10 mouse cellular contexts compared by ENCODE assay signal in the genomic region with DNA sequence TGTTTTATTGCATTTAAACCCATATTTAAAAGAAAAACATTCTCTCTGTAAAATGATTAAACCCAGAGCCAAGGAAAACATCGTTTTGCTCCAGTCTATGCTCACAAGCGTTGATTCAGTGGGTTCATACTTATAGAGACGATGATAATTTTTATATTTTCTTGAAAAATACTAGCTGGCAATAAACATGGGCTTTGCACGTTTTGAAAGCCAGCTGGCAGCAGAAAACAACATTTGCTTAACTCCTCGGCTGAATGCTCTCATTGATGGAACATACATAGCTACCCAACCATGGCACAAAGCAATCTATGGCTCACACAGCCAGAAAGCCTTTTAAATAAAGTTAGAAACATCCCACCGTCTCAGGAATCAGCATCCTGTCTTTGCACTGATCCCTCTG.
DNase-seq lines count a peak whose midpoint lies in the region; ATAC-seq lines count a peak whose summit lies in the region.
"Had no signal": no experiment of that assay in that cellular context is flagged by ENCODE, and none has a peak within 500 bp of the region (broad histone marks: within the 10 kb centered on the region; RNA-seq: fewer than 3 reads in every experiment).

No protein-coding gene starts in this region.

- H3K9ac ChIP-seq in forebrain, embryonic 15.5 days (replicated peaks): 0 out of 2 replicates have a peak overlapping the region, but pooled peaks have one; percentile 4
- H3K9ac ChIP-seq in forebrain, embryonic 12.5 days: no peak overlapping the region
- H3K9ac ChIP-seq in liver, embryonic 13.5 days: no peak overlapping the region
- no peak overlapping the region for H3K9ac ChIP-seq in hindbrain, embryonic 16.5 days (ENCODE audit: low read depth, low read length)
- no peak overlapping the region for H3K9ac ChIP-seq in neural tube, embryonic 14.5 days (replicated peaks; ENCODE audit: low read depth, low read length)
- H3K9ac ChIP-seq: intestine, embryonic 15.5 days had no signal

- H3K4me1 ChIP-seq in forebrain, embryonic 15.5 days: peaks cover 10% of the 10 kb centered on the region; the same call in 1 of the 2 replicates
- H3K4me1 ChIP-seq in forebrain, embryonic 12.5 days: no peaks in the 10 kb centered on the region
- no peaks in the 10 kb centered on the region for H3K4me1 ChIP-seq in liver, embryonic 13.5 days (replicated peaks)
- no peaks in the 10 kb centered on the region for H3K4me1 ChIP-seq in hindbrain, embryonic 16.5 days (ENCODE audit: control insufficient read depth, insufficient read depth, low read depth, low read length)
- no peaks in the 10 kb centered on the region for H3K4me1 ChIP-seq in neural tube, embryonic 14.5 days (ENCODE audit: control insufficient read depth, insufficient read depth, low read length)
- H3K4me1 ChIP-seq: intestine, embryonic 15.5 days had no signal

- H3K4me3 ChIP-seq in forebrain, embryonic 15.5 days: no peak overlapping the region
- H3K4me3 ChIP-seq in forebrain, embryonic 12.5 days (replicated peaks): no peak overlapping the region
- no peak overlapping the region for H3K4me3 ChIP-seq in liver, embryonic 13.5 days (replicated peaks)
- H3K4me3 ChIP-seq in hindbrain, embryonic 16.5 days (ENCODE audit: low read length): no peak overlapping the region
- no peak overlapping the region for H3K4me3 ChIP-seq in neural tube, embryonic 14.5 days (ENCODE audit: low read depth, low read length)
- H3K4me3 ChIP-seq: intestine, embryonic 15.5 days; myocyte had no signal

- 42% methylated on average over 6 of the region's 6 CpGs for WGBS in forebrain, embryonic 15.5 days
- 62% methylated on average over 6 of the region's 6 CpGs for whole genome bisulfite sequencing in forebrain, embryonic 12.5 days
- WGBS in liver, embryonic 13.5 days (ENCODE audit: insufficient replicate concordance): 43% methylated on average over 6 of the region's 6 CpGs
- WGBS in hindbrain, embryonic 16.5 days: 48% methylated on average over 6 of the region's 6 CpGs
- WGBS in neural tube, embryonic 14.5 days: 46% methylated on average over 6 of the region's 6 CpGs

- DNase-seq in liver, embryonic 13.5 days: no peak
- no peak for DNase-seq in liver
- no peak for DNase-seq in embryo, embryonic 11 days
- DNase-seq in adrenal gland, adult 18-20 months (ENCODE audit: low spot score in 2 of 2): no peak

- no peaks in the 10 kb centered on the region for H3K9me3 ChIP-seq in forebrain, embryonic 15.5 days
- H3K9me3 ChIP-seq in forebrain, embryonic 12.5 days: no peaks in the 10 kb centered on the region
- H3K9me3 ChIP-seq in liver, embryonic 13.5 days (replicated peaks): no peaks in the 10 kb centered on the region
- H3K9me3 ChIP-seq in hindbrain, embryonic 16.5 days (ENCODE audit: control insufficient read depth, low read length): no peaks in the 10 kb centered on the region
- no peaks in the 10 kb centered on the region for H3K9me3 ChIP-seq in neural tube, embryonic 14.5 days (ENCODE audit: control insufficient read depth, low read length)
- H3K9me3 ChIP-seq: intestine, embryonic 15.5 days had no signal

- H3K27me3 ChIP-seq in forebrain, embryonic 15.5 days: no peaks in the 10 kb centered on the region
- no peaks in the 10 kb centered on the region for H3K27me3 ChIP-seq in forebrain, embryonic 12.5 days
- H3K27me3 ChIP-seq in liver, embryonic 13.5 days: no peaks in the 10 kb centered on the region
- no peaks in the 10 kb centered on the region for H3K27me3 ChIP-seq in hindbrain, embryonic 16.5 days (replicated peaks; ENCODE audit: control insufficient read depth, insufficient read depth, low read length)
- H3K27me3 ChIP-seq in neural tube, embryonic 14.5 days (ENCODE audit: control insufficient read depth, insufficient read depth, low read length): no peaks in the 10 kb centered on the region; the same call in 1 of the 2 replicates
- H3K27me3 ChIP-seq: intestine, embryonic 15.5 days had no signal

- peak; percentile 70 for ATAC-seq in forebrain, embryonic 15.5 days (replicated peaks)
- ATAC-seq in forebrain, embryonic 12.5 days (ENCODE audit: low FRiP score): no peak
- no peak for ATAC-seq in liver, embryonic 13.5 days (ENCODE audit: low read depth)
- peak; percentile 48; the same call in 1 of the 2 replicates for ATAC-seq in hindbrain, embryonic 16.5 days
- no peak; the same call in 1 of the 2 replicates for ATAC-seq in neural tube, embryonic 14.5 days (ENCODE audit: low read depth)

- peak overlapping the region; percentile 43 for H3K4me2 ChIP-seq in forebrain, embryonic 15.5 days (replicated peaks)
- H3K4me2 ChIP-seq in forebrain, embryonic 12.5 days: no peak overlapping the region
- 0 out of 2 replicates have a peak overlapping the region, but pooled peaks have one; percentile 45 for H3K4me2 ChIP-seq in liver, embryonic 13.5 days
- peak overlapping the region; percentile 57 for H3K4me2 ChIP-seq in hindbrain, embryonic 16.5 days (ENCODE audit: low read length)
- peak overlapping the region; percentile 39; the same call in 1 of the 2 replicates for H3K4me2 ChIP-seq in neural tube, embryonic 14.5 days (ENCODE audit: low read depth, low read length)

- no peaks in the 10 kb centered on the region for H3K36me3 ChIP-seq in forebrain, embryonic 15.5 days
- no peaks in the 10 kb centered on the region for H3K36me3 ChIP-seq in forebrain, embryonic 12.5 days (replicated peaks)
- H3K36me3 ChIP-seq in liver, embryonic 13.5 days: no peaks in the 10 kb centered on the region
- no peaks in the 10 kb centered on the region for H3K36me3 ChIP-seq in hindbrain, embryonic 16.5 days (ENCODE audit: control insufficient read depth, insufficient read depth, low read length)
- H3K36me3 ChIP-seq in neural tube, embryonic 14.5 days (ENCODE audit: control insufficient read depth, insufficient read depth, low read length): no peaks in the 10 kb centered on the region
- H3K36me3 ChIP-seq: intestine, embryonic 15.5 days had no signal

- no peak overlapping the region for H3K27ac ChIP-seq in forebrain, embryonic 15.5 days (replicated peaks)
- H3K27ac ChIP-seq in forebrain, embryonic 12.5 days: no peak overlapping the region
- no peak overlapping the region for H3K27ac ChIP-seq in liver, embryonic 13.5 days
- no peak overlapping the region for H3K27ac ChIP-seq in hindbrain, embryonic 16.5 days (ENCODE audit: low read depth, low read length)
- H3K27ac ChIP-seq in neural tube, embryonic 14.5 days (ENCODE audit: low read depth, low read length): no peak overlapping the region
- H3K27ac ChIP-seq: intestine, embryonic 15.5 days had no signal

Comparison
In these comparisons a context has a peak if more than half of its experiments do, and no peak if none do; other contexts are left out.
1. ATAC-seq: peak in forebrain, embryonic 15.5 days (single experiment) and hindbrain, embryonic 16.5 days (single experiment); none in forebrain, embryonic 12.5 days (single experiment), liver, embryonic 13.5 days (single experiment) and neural tube, embryonic 14.5 days (single experiment).